Comparison of ENCODE assay signal across 8 mouse cellular contexts in genomic region chr9:99994285-99995144, GRCm38 (mm10).
DNase-seq lines count a peak whose midpoint lies in the region; ATAC-seq and TF ChIP-seq lines count a peak whose summit lies in the region.

No protein-coding gene starts in this region.

- H3K9ac ChIP-seq in hindbrain, embryonic 12.5 days, result peak overlapping the region; percentile 9; the same call in 1 of the 2 replicates
- H3K9ac ChIP-seq in midbrain, embryonic 14.5 days (replicated peaks; ENCODE audit: low read length), result peak overlapping the region; percentile 52

- intact Hi-C loops in gastrocnemius, adult 2 months (cut with DNase I), result no loop called here

- WGBS in hindbrain, embryonic 12.5 days, result under 1% methylated on average over 30 of the region's 30 CpGs
- under 1% methylated on average over 30 of the region's 30 CpGs for WGBS in midbrain, embryonic 14.5 days

- H3K36me3 ChIP-seq in hindbrain, embryonic 12.5 days, result no peaks in the 10 kb centered on the region
- H3K36me3 ChIP-seq in midbrain, embryonic 14.5 days (ENCODE audit: control insufficient read depth, insufficient read depth, low read length), result no peaks in the 10 kb centered on the region

- no peaks in the 10 kb centered on the region for H3K9me3 ChIP-seq in hindbrain, embryonic 12.5 days (replicated peaks)
- no peaks in the 10 kb centered on the region for H3K9me3 ChIP-seq in midbrain, embryonic 14.5 days (ENCODE audit: control insufficient read depth, low read length)

- peak; percentile 14 for DNase-seq in gastrocnemius, adult 2 months
- no peak for DNase-seq in gastrocnemius, postnatal 25 days
- DNase-seq in embryo, embryonic 10.5 days (ENCODE audit: low spot score), result peak; percentile 73
- peak; percentile 80 for DNase-seq in midbrain, embryonic 14.5 days
- DNase-seq in adrenal gland, adult (ENCODE audit: inconsistent age in 2 of 2, low spot score in 1 of 2), result no peak
- DNase-seq in adrenal gland, postnatal 25 days, result no peak
- DNase-seq in c-Kit-positive CD71-positive TER-119-positive erythroid progenitor cells, embryonic 14.5 days (ENCODE audit: low spot score), result no peak

- peak; percentile 73; the same call in 1 of the 2 replicates for ATAC-seq in hindbrain, embryonic 12.5 days (ENCODE audit: low FRiP score)
- ATAC-seq in midbrain, embryonic 14.5 days (ENCODE audit: low FRiP score, low TSS enrichment), result no peak; the same call in 1 of the 2 replicates

- peak overlapping the region; percentile 62 for H3K4me2 ChIP-seq in hindbrain, embryonic 12.5 days (replicated peaks)
- H3K4me2 ChIP-seq in midbrain, embryonic 14.5 days (ENCODE audit: low read length), result peak overlapping the region; percentile 62

- TF ChIP-seq CTCF in gastrocnemius, adult 2 months (IDR thresholded peaks at IDR 0.05), result no peak

- no peak overlapping the region for H3K27ac ChIP-seq in gastrocnemius, adult 2 months
- H3K27ac ChIP-seq in hindbrain, embryonic 12.5 days, result peak overlapping the region; percentile 48; the same call in 1 of the 2 replicates
- H3K27ac ChIP-seq in midbrain, embryonic 14.5 days (replicated peaks; ENCODE audit: low read depth, low read length), result peak overlapping the region; percentile 70

- H3K4me3 ChIP-seq in gastrocnemius, adult 2 months, result peak overlapping the region; percentile 33; the same call in 1 of the 2 replicates
- peak overlapping the region; percentile 25 for H3K4me3 ChIP-seq in hindbrain, embryonic 12.5 days
- peak overlapping the region; percentile 28 for H3K4me3 ChIP-seq in midbrain, embryonic 14.5 days (replicated peaks; ENCODE audit: low read depth, low read length)

- peaks cover 7% of the 10 kb centered on the region; the same call in 1 of the 2 replicates for H3K27me3 ChIP-seq in hindbrain, embryonic 12.5 days
- H3K27me3 ChIP-seq in midbrain, embryonic 14.5 days (ENCODE audit: control insufficient read depth, insufficient read depth, low read length), result peaks cover 4% of the 10 kb centered on the region; the same call in 1 of the 2 replicates

- peaks cover 10% of the 10 kb centered on the region for H3K4me1 ChIP-seq in hindbrain, embryonic 12.5 days
- peaks cover 14% of the 10 kb centered on the region for H3K4me1 ChIP-seq in midbrain, embryonic 14.5 days (ENCODE audit: control insufficient read depth, insufficient read depth, low read length)

Comparison
In these comparisons a context has a peak if more than half of its experiments do, and no peak if none do; other contexts are left out.
1. DNase-seq: peak in gastrocnemius, adult 2 months (single experiment), embryo, embryonic 10.5 days (single experiment) and midbrain, embryonic 14.5 days (single experiment); none in gastrocnemius, postnatal 25 days (single experiment), adrenal gland, adult (0 of 2), adrenal gland, postnatal 25 days (single experiment) and c-Kit-positive CD71-positive TER-119-positive erythroid progenitor cells, embryonic 14.5 days (single experiment).
2. Peak in every context shown above with its lines, with median percentiles within 50 percentile points of each other: H3K4me3 ChIP-seq.